ENCODE assay signal across 18 mouse cellular contexts in genomic region chr11:108176715-108177114, GRCm38 (mm10).
"Had no signal": no experiment of that assay in that cellular context is flagged by ENCODE, and none has a peak within 500 bp of the region (broad histone marks: within the 10 kb centered on the region; RNA-seq: fewer than 3 reads in every experiment).

No protein-coding gene starts in this region.

- H3K4me2 ChIP-seq: liver, embryonic 15.5 days; lung, embryonic 14.5 days; midbrain, embryonic 12.5 days; neural tube, embryonic 12.5 days had no signal

- H3K9ac ChIP-seq: liver, embryonic 15.5 days; lung, embryonic 14.5 days; midbrain, embryonic 12.5 days; neural tube, embryonic 12.5 days had no signal

- H3K4me1 ChIP-seq: liver, embryonic 15.5 days had no signal

- H3K27ac ChIP-seq: liver, embryonic 15.5 days; midbrain, embryonic 10.5 days; midbrain, embryonic 12.5 days; neural tube, embryonic 12.5 days had no signal

- DNase-seq: lung, adult 18-20 months; lung, embryonic 14.5 days; lung, postnatal 10 days; lung, postnatal 4 days; midbrain, embryonic 14.5 days; retina, postnatal 1 day; right cerebral cortex, adult 18-20 months; right cerebral cortex, postnatal 25 days; right cerebral cortex, postnatal 4 days; spleen, adult 18-20 months; thymus, adult 18-20 months; thymus, postnatal 14 days; thymus, postnatal 36 days had no signal

- H3K4me3 ChIP-seq: liver, embryonic 15.5 days; midbrain, embryonic 10.5 days; midbrain, embryonic 12.5 days; neural tube, embryonic 12.5 days had no signal

- H3K9me3 ChIP-seq: liver, embryonic 15.5 days; midbrain, embryonic 10.5 days; midbrain, embryonic 12.5 days; neural tube, embryonic 12.5 days had no signal

- H3K36me3 ChIP-seq: liver, embryonic 15.5 days; midbrain, embryonic 10.5 days; midbrain, embryonic 12.5 days; neural tube, embryonic 12.5 days had no signal

- ATAC-seq: midbrain, embryonic 16.5 days had no signal

- H3K27me3 ChIP-seq: liver, embryonic 15.5 days; midbrain, embryonic 12.5 days; neural tube, embryonic 12.5 days had no signal
